Mouse (Mus musculus) layer of hippocampus, postnatal 36 days (tissue): Measurements from ENCODE around the gene Egfr. TPM values are rescaled to one million over a fixed set of nuclear protein-coding genes. Genes with fewer than 3 reads are reported as not detected.

Experiments
- DNase-seq, 2 experiments: peaks; one replicate each; pipeline ENCODE4 v3.0.0; 2022
- total RNA-seq, 2 experiments: library from RNA; stranded (reverse); gene quantifications; 2 replicates each; pipeline ENCODE4 v1.2.3; 2021

The Egfr gene
- total RNA-seq, result 10 to 100 TPM; 11.2 to 13.9 TPM

GRCm38 (mm10) chr11:16752007-16752348, at the start of gene Egfr:
Egfr (plus strand) TSS chr11:16752203.
- DNase-seq, result peak; percentile 23 to 30

GRCm38 (mm10) chr11:16703221-16703620, 48.8 kb upstream of the Egfr start:
- no peak for DNase-seq

- no peak for DNase-seq
Observed at GRCm38 (mm10) chr11:16735083-16735644, 16.8 kb upstream of the Egfr start.

GRCm38 (mm10) chr11:16737323-16737722, 14.7 kb upstream of the Egfr start:
- DNase-seq, result no peak

- no peak for DNase-seq
Observed at GRCm38 (mm10) chr11:16738691-16739090, 13.3 kb upstream of the Egfr start.

- DNase-seq, result no peak
Observed at GRCm38 (mm10) chr11:16739155-16739554, 12.8 kb upstream of the Egfr start.

- no peak for DNase-seq
Observed at GRCm38 (mm10) chr11:16740691-16741611, 11.1 kb upstream of the Egfr start.

- no peak for DNase-seq
Observed at GRCm38 (mm10) chr11:16742251-16742650, 9.8 kb upstream of the Egfr start.

- DNase-seq, result no peak
Observed at GRCm38 (mm10) chr11:16742821-16743220, 9.2 kb upstream of the Egfr start.

- DNase-seq, result no peak
Observed at GRCm38 (mm10) chr11:16751457-16751982, 483 bp upstream of the Egfr start.

GRCm38 (mm10) chr11:16752349-16753153, 548 bp downstream of the Egfr start:
- DNase-seq, result peak in 1 of 2 experiments; percentile 7

- no peak for DNase-seq
Observed at GRCm38 (mm10) chr11:16753154-16754040, 1.4 kb downstream of the Egfr start.

- DNase-seq, result no peak
Observed at GRCm38 (mm10) chr11:16759930-16760329, 7.9 kb downstream of the Egfr start.

GRCm38 (mm10) chr11:16761184-16761583, 9.2 kb downstream of the Egfr start:
- DNase-seq, result no peak

GRCm38 (mm10) chr11:16766038-16766815, 14.2 kb downstream of the Egfr start:
- DNase-seq, result no peak

- no peak for DNase-seq
Observed at GRCm38 (mm10) chr11:16767984-16768383, 16.0 kb downstream of the Egfr start.

- no peak for DNase-seq
Observed at GRCm38 (mm10) chr11:16769276-16769675, 17.3 kb downstream of the Egfr start.

- no peak for DNase-seq
Observed at GRCm38 (mm10) chr11:16769709-16770303, 17.8 kb downstream of the Egfr start.

GRCm38 (mm10) chr11:16770966-16771365, 19.0 kb downstream of the Egfr start:
- DNase-seq, result no peak

- DNase-seq, result no peak
Observed at GRCm38 (mm10) chr11:16772717-16773116, 20.7 kb downstream of the Egfr start.

GRCm38 (mm10) chr11:16776967-16777366, 25.0 kb downstream of the Egfr start:
- DNase-seq, result no peak
